Comparison of ENCODE assay signal across 9 mouse cellular contexts in genomic region chr2:55437977-55438376, GRCm38 (mm10). TPM values are rescaled to one million over a fixed set of nuclear protein-coding genes. Genes with fewer than 3 reads are reported as not detected.
DNase-seq lines count a peak whose midpoint lies in the region; ATAC-seq and TF ChIP-seq lines count a peak whose summit lies in the region.
"Had no signal": no experiment of that assay in that cellular context is flagged by ENCODE, and none has a peak within 500 bp of the region (broad histone marks: within the 10 kb centered on the region; RNA-seq: fewer than 3 reads in every experiment).

No protein-coding gene starts in this region.

- no peaks in the 10 kb centered on the region for H3K9me3 ChIP-seq in ES-E14 (ENCODE audit: control insufficient read depth, insufficient read depth, low read depth, low read length)
- no peaks in the 10 kb centered on the region for H3K9me3 ChIP-seq in forebrain, embryonic 16.5 days (ENCODE audit: control insufficient read depth, low read length)
- no peaks in the 10 kb centered on the region for H3K9me3 ChIP-seq in midbrain, embryonic 12.5 days
- H3K9me3 ChIP-seq: liver, embryonic 15.5 days had no signal

- H3K27ac ChIP-seq in ES-E14 (ENCODE audit: insufficient read depth, low read depth, low read length, poor library complexity, severe bottlenecking): no peak overlapping the region
- no peak overlapping the region for H3K27ac ChIP-seq in forebrain, embryonic 16.5 days (ENCODE audit: low read length)
- H3K27ac ChIP-seq in midbrain, embryonic 12.5 days (replicated peaks): no peak overlapping the region
- H3K27ac ChIP-seq: liver, embryonic 15.5 days had no signal

- H3K4me3 ChIP-seq in ES-E14 (ENCODE audit: insufficient read depth in 1 of 2, low read depth in 1 of 2, low read length in 2 of 2, poor library complexity in 1 of 2, severe bottlenecking in 1 of 2): peak overlapping the region; percentile 63 to 67
- peak overlapping the region; percentile 57 for H3K4me3 ChIP-seq in forebrain, embryonic 16.5 days (replicated peaks; ENCODE audit: low read length)
- peak overlapping the region; percentile 54 for H3K4me3 ChIP-seq in midbrain, embryonic 12.5 days
- H3K4me3 ChIP-seq: liver, embryonic 15.5 days had no signal

- H3K9ac ChIP-seq in ES-E14 (ENCODE audit: insufficient read depth, low read depth, low read length, poor library complexity, severe bottlenecking): no peak overlapping the region
- H3K9ac ChIP-seq in forebrain, embryonic 16.5 days (replicated peaks; ENCODE audit: low read depth, low read length): peak overlapping the region; percentile 68
- H3K9ac ChIP-seq in midbrain, embryonic 12.5 days (replicated peaks): peak overlapping the region; percentile 55; the same call in 1 of the 2 replicates
- H3K9ac ChIP-seq: liver, embryonic 15.5 days had no signal

- ATAC-seq in forebrain, embryonic 16.5 days: 0 out of 2 replicates have a peak, but pooled peaks have one; percentile 6
- no peak for ATAC-seq in midbrain, embryonic 12.5 days (ENCODE audit: low FRiP score, low read depth)
- no peak for ATAC-seq in frontal cortex, adult (ENCODE audit: low TSS enrichment)

- in situ Hi-C loops in ES-E14 (cut with MboI; ENCODE audit: low sequenced_read_pairs in 2 of 2, unreplicated experiment in 2 of 2): no loop called here

- peak; percentile 49 for DNase-seq in cerebellum, adult 9-11 months
- no peak for DNase-seq in cerebellum, postnatal 4 days (ENCODE audit: low spot score in 2 of 2)
- no peak for DNase-seq in ES-E14 (ENCODE audit: low read depth, low spot score)
- DNase-seq in frontal cortex, postnatal 14 days (ENCODE audit: low spot score in 2 of 2): no peak
- no peak for DNase-seq in gastrocnemius, postnatal 14 days

- H3K36me3 ChIP-seq in ES-E14 (ENCODE audit: control insufficient read depth, insufficient read depth, low read length, poor library complexity, severe bottlenecking): no peaks in the 10 kb centered on the region
- no peaks in the 10 kb centered on the region for H3K36me3 ChIP-seq in forebrain, embryonic 16.5 days (ENCODE audit: control insufficient read depth, insufficient read depth)
- H3K36me3 ChIP-seq in midbrain, embryonic 12.5 days: no peaks in the 10 kb centered on the region
- H3K36me3 ChIP-seq: liver, embryonic 15.5 days had no signal

- no peaks in the 10 kb centered on the region for H3K27me3 ChIP-seq in forebrain, embryonic 16.5 days (replicated peaks; ENCODE audit: control insufficient read depth, insufficient read depth, low read length)
- H3K27me3 ChIP-seq in midbrain, embryonic 12.5 days: peaks cover 33% of the 10 kb centered on the region

- H3K4me1 ChIP-seq in ES-E14 (ENCODE audit: control insufficient read depth in 2 of 2, insufficient read depth in 2 of 2, low read length in 2 of 2, poor library complexity in 1 of 2): peaks cover 0 to 3% of the 10 kb centered on the region in 2 experiments; a peak in 1 of 4 replicates
- peaks cover 12% of the 10 kb centered on the region for H3K4me1 ChIP-seq in forebrain, embryonic 16.5 days (replicated peaks; ENCODE audit: control insufficient read depth, insufficient read depth, low read length)
- peaks cover 20% of the 10 kb centered on the region for H3K4me1 ChIP-seq in midbrain, embryonic 12.5 days
- H3K4me1 ChIP-seq: liver, embryonic 15.5 days had no signal

- intact Hi-C loops in gastrocnemius, postnatal 14 days (cut with DNase I; ENCODE audit: low total_unique reads): no loop called here

- H3K4me2 ChIP-seq in forebrain, embryonic 16.5 days (ENCODE audit: low read length): peak overlapping the region; percentile 66
- peak overlapping the region; percentile 93 for H3K4me2 ChIP-seq in midbrain, embryonic 12.5 days (replicated peaks)

- WGBS in forebrain, embryonic 16.5 days: 0% methylated on average over 1 of the region's 1 CpGs
- WGBS in midbrain, embryonic 12.5 days: 11% methylated on average over 1 of the region's 1 CpGs

TF ChIP-seq in ES-E14, 5 proteins besides CTCF, POLR2A, EP300 and RAD21:
- TF ChIP-seq ZC3H11A (IDR thresholded peaks at IDR 0.05; ENCODE audit: borderline replicate concordance, low read depth, low read length) (no peak), ZNF384 (IDR thresholded peaks at IDR 0.05; ENCODE audit: low read depth, low read length) (no peak), HCFC1 (IDR thresholded peaks at IDR 0.05; ENCODE audit: borderline replicate concordance, insufficient read depth, low read length) (no peak), CHD2 (IDR thresholded peaks at IDR 0.05; ENCODE audit: low read depth, low read length) (no peak), MAFK (IDR thresholded peaks at IDR 0.05; ENCODE audit: insufficient read depth, low read depth, low read length) (no peak)

RNA-seq across cellular contexts. Expression of gene Kcnj3, which starts 2.2 kb away (rescaled TPM):
- 5.1 and 11.4 TPM in 2 replicates for total RNA-seq in ES-E14 (2012; rRNA removed)
- polyA plus RNA-seq in forebrain, embryonic 16.5 days (2015; fragmentation: Nextera tagmentation; extraction: Ambion mirVana): 6.9 and 7.5 TPM in 2 replicates
- 1.6 TPM in 2 replicates for polyA plus RNA-seq in midbrain, embryonic 12.5 days (2016; fragmentation: Nextera tagmentation; extraction: Ambion mirVana)
- under 1 TPM; 0.29 to 0.51 TPM for total RNA-seq in gastrocnemius, postnatal 14 days (2021)
- polyA plus RNA-seq: liver, embryonic 15.5 days had no signal
